Mouse (Mus musculus) MEL (cell line): ENCODE results near the gene Irs3. TPM values are rescaled to one million over a fixed set of nuclear protein-coding genes. Genes with fewer than 3 reads are reported as not detected.

Experiments used
- DNase-seq: peaks from one replicate; pipeline ENCODE4 v3.0.0; 2011; ENCODE audit warnings: low read depth, low spot score
- H3K27ac ChIP-seq: 2 replicates; pipeline ENCODE4 v1.5.1; 2012; ENCODE audit warnings: low read depth, mild to moderate bottlenecking, control low read depth, low read length, moderate library complexity; ENCODE audit not compliant: control insufficient read depth
- H3K27me3 ChIP-seq, 2 experiments: fragments of 150-350 bp in 1 of 2; sonication (generic) in 1 of 2; 2 replicates each; pipeline ENCODE4 v1.6.1; 2012; ENCODE audit warnings: low read length in 2 of 2, mild to moderate bottlenecking in 2 of 2, improper control_type of control experiment in 1 of 2, moderate library complexity in 1 of 2; ENCODE audit not compliant: insufficient read depth in 2 of 2, control insufficient read depth in 1 of 2
- H3K36me3 ChIP-seq, 2 experiments: 2 replicates each; pipeline ENCODE4 v1.6.1; 2012 to 2014; ENCODE audit warnings: low read length in 2 of 2, improper control_type of control experiment in 1 of 2, inconsistent platforms in 1 of 2, mild to moderate bottlenecking in 1 of 2; ENCODE audit not compliant: insufficient read depth in 2 of 2, control insufficient read depth in 1 of 2
- H3K4me1 ChIP-seq, 2 experiments: fragments of 150-350 bp in 1 of 2; sonication (generic) in 1 of 2; 2 replicates each; pipeline ENCODE4 v1.6.1; 2012; ENCODE audit warnings: low read length in 2 of 2, improper control_type of control experiment in 1 of 2, mild to moderate bottlenecking in 1 of 2; ENCODE audit not compliant: insufficient read depth in 2 of 2, control insufficient read depth in 1 of 2
- H3K4me3 ChIP-seq, 2 experiments: fragments of 150-350 bp in 1 of 2; sonication (generic) in 1 of 2; 2 replicates each; pipeline ENCODE4 v1.5.1; 2012; ENCODE audit warnings: low read depth in 2 of 2, low read length in 2 of 2, mild to moderate bottlenecking in 2 of 2, moderate library complexity in 2 of 2, control low read depth in 1 of 2, improper control_type of control experiment in 1 of 2; ENCODE audit not compliant: control insufficient read depth in 1 of 2, insufficient read depth in 1 of 2
- H3K79me2 ChIP-seq: 2 replicates; pipeline ENCODE4 v1.6.1; 2012; ENCODE audit warnings: mild to moderate bottlenecking, low read length, moderate library complexity; ENCODE audit not compliant: control insufficient read depth, poor library complexity, insufficient read depth
- H3K9ac ChIP-seq: 2 replicates; pipeline ENCODE4 v1.6.1; 2012; ENCODE audit warnings: low read depth, mild to moderate bottlenecking, control low read depth, low read length, moderate library complexity; ENCODE audit not compliant: control insufficient read depth, poor library complexity, severe bottlenecking
- H3K9me3 ChIP-seq: fragments of 150-350 bp; sonication (generic); replicated peaks from 2 replicates; pipeline ENCODE4 v1.6.1; 2012; ENCODE audit warnings: mild to moderate bottlenecking, low read length, improper control_type of control experiment, moderate library complexity; ENCODE audit not compliant: insufficient read depth
- BHLHE40 ChIP-seq: IDR thresholded peaks from 2 replicates; pipeline ENCODE4 v1.6.1; 2012; ENCODE audit warnings: low read depth, mild to moderate bottlenecking, inconsistent platforms, low read length, improper control_type of control experiment, borderline replicate concordance
- E2F4 ChIP-seq: IDR thresholded peaks from 2 replicates; pipeline ENCODE4 v1.6.1; 2011; ENCODE audit warnings: low read depth, low read length, improper control_type of control experiment, borderline replicate concordance
- GABPA ChIP-seq: IDR thresholded peaks from 2 replicates; pipeline ENCODE4 v1.6.1; 2012; ENCODE audit warnings: low read depth, mild to moderate bottlenecking, inconsistent platforms, low read length, improper control_type of control experiment, moderate library complexity
- GATA1 ChIP-seq: IDR thresholded peaks from 2 replicates; pipeline ENCODE4 v1.6.1; 2011; ENCODE audit warnings: low read depth, low read length, improper control_type of control experiment
- MAFK ChIP-seq: IDR thresholded peaks from 2 replicates; pipeline ENCODE4 v1.6.1; 2011; ENCODE audit warnings: low read depth, mild to moderate bottlenecking, low read length, improper control_type of control experiment, borderline replicate concordance
- MAX ChIP-seq: IDR thresholded peaks from 2 replicates; pipeline ENCODE4 v1.6.1; 2011; ENCODE audit warnings: low read length, improper control_type of control experiment
- MYC ChIP-seq: IDR thresholded peaks from 2 replicates; pipeline ENCODE4 v1.6.1; 2011; ENCODE audit warnings: low read depth, mild to moderate bottlenecking, low read length, improper control_type of control experiment, moderate library complexity
- NELFE ChIP-seq: IDR thresholded peaks from 2 replicates; pipeline ENCODE4 v1.6.1; 2011; ENCODE audit warnings: low read depth, low read length, improper control_type of control experiment
- NRF1 ChIP-seq: IDR thresholded peaks from 2 replicates; pipeline ENCODE4 v1.6.1; 2014; ENCODE audit warnings: low read depth, mild to moderate bottlenecking, inconsistent platforms, low read length, improper control_type of control experiment, moderate library complexity; ENCODE audit not compliant: poor library complexity, insufficient read depth, severe bottlenecking
- POLR2A ChIP-seq, 2 experiments: IDR thresholded peaks; 2 replicates each; pipeline ENCODE4 v1.6.1; 2011 to 2012; ENCODE audit warnings: low read length in 2 of 2, mild to moderate bottlenecking in 2 of 2, control low read depth in 1 of 2, improper control_type of control experiment in 1 of 2, low read depth in 1 of 2, moderate library complexity in 1 of 2; ENCODE audit not compliant: control insufficient read depth in 1 of 2, insufficient read depth in 1 of 2, poor library complexity in 1 of 2
- POLR2AphosphoS2 ChIP-seq: IDR thresholded peaks from 2 replicates; pipeline ENCODE4 v1.6.1; 2011; ENCODE audit warnings: low read length, improper control_type of control experiment
- POLR2AphosphoS5 ChIP-seq: IDR thresholded peaks from 2 replicates; pipeline ENCODE4 v1.6.1; 2012; ENCODE audit warnings: low read depth, borderline replicate concordance, mild to moderate bottlenecking, inconsistent platforms, low read length, moderate library complexity, mixed read lengths
- SIN3A ChIP-seq: IDR thresholded peaks from 2 replicates; pipeline ENCODE4 v1.6.1; 2012; ENCODE audit warnings: low read length, improper control_type of control experiment, inconsistent platforms
- TAL1 ChIP-seq: IDR thresholded peaks from 2 replicates; pipeline ENCODE4 v1.6.1; 2012; ENCODE audit warnings: mild to moderate bottlenecking, inconsistent platforms, low read length, moderate library complexity, mixed read lengths
- TCF12 ChIP-seq: IDR thresholded peaks from 2 replicates; pipeline ENCODE4 v1.6.1; 2014; ENCODE audit warnings: low read depth, mild to moderate bottlenecking, inconsistent platforms, low read length, improper control_type of control experiment, moderate library complexity
- UBTF ChIP-seq: IDR thresholded peaks from 2 replicates; pipeline ENCODE4 v1.6.1; 2012; ENCODE audit warnings: low read depth, mild to moderate bottlenecking, inconsistent platforms, low read length, improper control_type of control experiment, moderate library complexity, borderline replicate concordance; ENCODE audit not compliant: insufficient read depth
- USF1 ChIP-seq: IDR thresholded peaks from 2 replicates; pipeline ENCODE4 v1.6.1; 2014; ENCODE audit warnings: low read depth, mild to moderate bottlenecking, inconsistent platforms, low read length, improper control_type of control experiment, moderate library complexity
- USF2 ChIP-seq, 2 experiments: IDR thresholded peaks; 2 replicates each; pipeline ENCODE4 v1.6.1; 2011 to 2012; ENCODE audit warnings: improper control_type of control experiment in 2 of 2, low read length in 2 of 2, borderline replicate concordance in 1 of 2, inconsistent platforms in 1 of 2, low read depth in 1 of 2, mild to moderate bottlenecking in 1 of 2; ENCODE audit not compliant: insufficient read depth in 1 of 2
- polyA plus RNA-seq, 2 experiments: library from polyadenylated mRNA; stranded (reverse) in 1 of 2; unstranded in 1 of 2; fragments of >175 nt in 1 of 2; fragments of >200 nt in 1 of 2; gene quantifications; 2 replicates each; pipeline versions ENCODE4 v1.2.1 to v1.2.4; 2012; ENCODE audit warnings: low replicate concordance in 2 of 2, low read depth in 1 of 2; ENCODE audit not compliant: insufficient read length in 2 of 2, insufficient read depth in 1 of 2, missing spikeins in 1 of 2
- total RNA-seq: library from RNA; depleted of rRNA; stranded (reverse); fragments of 300-350 nt; gene quantifications from 2 replicates; pipeline ENCODE4 v1.2.3, GENCODE M21; 2012

Gene Irs3
- total and polyA plus RNA-seq, 3 experiments = not detected

DNA sequence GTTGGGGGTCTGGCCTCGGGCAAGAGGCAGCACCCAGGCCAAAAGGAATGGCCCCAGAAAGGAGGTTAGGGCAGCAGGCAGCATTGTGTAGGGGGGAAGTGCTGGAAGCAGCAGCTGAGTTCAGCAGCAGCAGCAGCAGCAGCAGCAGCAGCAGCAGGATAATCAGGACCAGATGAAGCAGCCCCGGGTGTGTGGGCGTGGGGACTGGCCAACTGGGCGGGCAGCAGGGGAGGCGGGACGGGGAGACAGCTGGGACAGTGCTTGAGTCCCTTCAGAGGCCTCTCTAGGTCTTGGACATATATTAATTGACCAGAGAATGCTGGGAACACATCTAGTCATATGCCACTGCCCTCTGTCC lies 34.3 kb downstream of the Irs3 start:
- Histone ChIP-seq H3K4me1 (no peaks in the 10 kb centered on the region), H3K4me3 (no peak overlapping the region)

DNA sequence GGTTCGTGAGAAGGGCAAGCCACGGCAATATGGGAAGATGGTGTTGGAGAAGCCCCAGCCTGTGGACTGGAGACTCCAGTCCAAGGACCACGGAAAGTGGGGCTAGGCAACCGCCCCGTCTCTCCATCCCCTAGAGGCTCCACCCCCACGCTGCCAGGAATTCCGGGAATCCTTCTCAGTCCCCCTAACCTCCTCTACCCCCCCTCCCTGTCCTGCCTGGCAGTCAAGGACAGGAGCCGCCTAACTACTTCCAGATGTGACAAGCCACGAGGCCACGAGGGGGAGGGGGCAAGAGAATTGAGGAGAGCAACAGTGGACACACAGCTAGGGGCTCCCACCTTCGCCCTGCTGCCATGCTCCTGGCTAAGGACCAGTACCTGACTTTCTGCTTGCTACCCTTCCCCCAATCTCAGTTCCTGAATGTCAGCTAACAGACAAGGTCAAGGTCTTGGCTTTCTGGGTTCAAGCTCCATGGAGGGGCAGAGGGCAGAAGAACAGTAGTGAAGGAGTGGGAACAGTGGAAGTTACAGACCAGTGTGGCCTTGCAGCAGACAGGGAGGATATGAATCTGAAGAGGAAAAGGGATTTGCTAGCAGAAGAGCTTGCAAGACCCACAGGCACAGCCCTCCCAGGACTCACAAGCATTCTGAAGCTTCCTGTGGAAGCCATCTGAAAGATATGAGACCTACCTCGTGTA lies 34.8 kb downstream of the Irs3 start:
- Histone ChIP-seq H3K9ac (no peak overlapping the region), H3K4me3 (no peak overlapping the region)
- TF ChIP-seq BHLHE40 (no peak), POLR2AphosphoS5 (no peak), NRF1 (no peak), USF2 (IDR thresholded peaks at IDR 0.05; ENCODE audit: borderline replicate concordance in 1 of 2, insufficient read depth in 1 of 2, low read depth in 1 of 2, low read length in 2 of 2) (no peak), NELFE (no peak), MAFK (no peak), MAX (no peak), UBTF (no peak), TCF12 (no peak), GABPA (no peak), POLR2AphosphoS2 (no peak), MYC (no peak), POLR2A (IDR thresholded peaks at IDR 0.05; ENCODE audit: control insufficient read depth in 1 of 2, insufficient read depth in 1 of 2, low read depth in 1 of 2, low read length in 2 of 2, poor library complexity in 1 of 2) (no peak), TAL1 (no peak)
- TF ChIP-seq, all 39 proteins: peak for 0
- H3K9me3 ChIP-seq = no peaks in the 10 kb centered on the region
- no peaks in the 10 kb centered on the region for H3K36me3 ChIP-seq
- DNase-seq = no peak
- no peaks in the 10 kb centered on the region for H3K79me2 ChIP-seq
- H3K27ac ChIP-seq = no peak overlapping the region
- H3K27me3 ChIP-seq = no peaks in the 10 kb centered on the region
- no peaks in the 10 kb centered on the region for H3K4me1 ChIP-seq

More for the DNA sequence above, 34.3 kb downstream of the Irs3 start:
- no peaks in the 10 kb centered on the region for H3K27me3 ChIP-seq
- no peaks in the 10 kb centered on the region for H3K36me3 ChIP-seq
- TF ChIP-seq GATA1 (no peak), SIN3A (no peak), MAX (no peak), E2F4 (no peak), USF1 (no peak)
- H3K27ac ChIP-seq = no peak overlapping the region
- DNase-seq = no peak
- no peaks in the 10 kb centered on the region for H3K79me2 ChIP-seq
- no peaks in the 10 kb centered on the region for H3K9me3 ChIP-seq
- no peak overlapping the region for H3K9ac ChIP-seq
